Mouse (Mus musculus) CD4-positive, CD25-positive, alpha-beta regulatory T cell, adult 9 weeks (primary cell): Measurements from ENCODE around the gene Scg2. TPM values are rescaled to one million over a fixed set of nuclear protein-coding genes. Genes with fewer than 3 reads are reported as not detected.

Experiments
- polyA plus RNA-seq: library from polyadenylated mRNA; unstranded; fragments of 100-300 nt; shearing (Covaris generic); gene quantifications from one replicate; pipeline ENCODE4 v1.2.1, GENCODE M21; 2017

The Scg2 gene
- polyA plus RNA-seq = 0.51 TPM

DNA sequence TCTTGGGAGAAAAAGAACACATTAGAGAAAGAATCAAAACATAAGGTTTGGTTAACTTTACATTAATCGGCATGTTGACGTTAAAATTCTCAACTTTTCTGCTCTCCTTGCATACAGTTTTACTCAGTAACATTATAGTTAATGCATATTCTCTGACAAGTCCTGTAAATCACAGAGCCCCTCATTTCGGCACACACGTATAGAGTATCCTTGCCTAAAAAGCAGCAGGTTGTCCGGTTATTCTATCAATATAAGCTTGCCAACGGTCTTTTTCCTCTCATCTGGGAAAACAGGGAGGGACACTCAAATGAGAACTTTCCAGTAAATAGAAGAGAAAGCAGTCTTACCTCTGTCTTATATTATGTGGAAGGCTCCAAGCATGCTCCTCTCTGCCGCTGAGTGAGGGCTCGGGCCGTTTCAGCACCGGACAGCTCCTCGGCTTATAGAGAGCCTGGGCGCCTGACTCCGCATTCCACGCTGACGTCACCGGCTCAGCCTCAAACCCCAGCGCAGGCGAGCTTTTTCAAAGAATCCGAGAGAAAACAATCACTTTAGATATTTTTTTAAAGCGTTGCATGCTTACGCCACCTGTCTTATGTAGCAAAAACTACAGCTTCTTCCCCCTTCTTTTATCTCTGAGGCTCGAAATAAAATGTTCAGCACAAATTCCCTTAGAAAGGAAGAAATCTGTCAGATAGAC is at the start of gene Scg2:
TSS of gene Scg2 (minus strand) at position 512 of the 700 bp plus-strand sequence.

Other genes with a start within 250 kb of the Scg2 start
- 2.0 TPM for gene Ap1s3, start 231.9 kb upstream of the Scg2 start, polyA plus RNA-seq